Mouse (Mus musculus): ENCODE results near the gene Umad1. TPM values are rescaled to one million over a fixed set of nuclear protein-coding genes. Genes with fewer than 3 reads are reported as not detected.
A peak's percentile ranks its signal among the peaks of the same experiment; 100 is the strongest.

Gene Umad1
- total RNA-seq, 2 experiments from 2014 or later: 10.1 to 11.5 TPM

DNA sequence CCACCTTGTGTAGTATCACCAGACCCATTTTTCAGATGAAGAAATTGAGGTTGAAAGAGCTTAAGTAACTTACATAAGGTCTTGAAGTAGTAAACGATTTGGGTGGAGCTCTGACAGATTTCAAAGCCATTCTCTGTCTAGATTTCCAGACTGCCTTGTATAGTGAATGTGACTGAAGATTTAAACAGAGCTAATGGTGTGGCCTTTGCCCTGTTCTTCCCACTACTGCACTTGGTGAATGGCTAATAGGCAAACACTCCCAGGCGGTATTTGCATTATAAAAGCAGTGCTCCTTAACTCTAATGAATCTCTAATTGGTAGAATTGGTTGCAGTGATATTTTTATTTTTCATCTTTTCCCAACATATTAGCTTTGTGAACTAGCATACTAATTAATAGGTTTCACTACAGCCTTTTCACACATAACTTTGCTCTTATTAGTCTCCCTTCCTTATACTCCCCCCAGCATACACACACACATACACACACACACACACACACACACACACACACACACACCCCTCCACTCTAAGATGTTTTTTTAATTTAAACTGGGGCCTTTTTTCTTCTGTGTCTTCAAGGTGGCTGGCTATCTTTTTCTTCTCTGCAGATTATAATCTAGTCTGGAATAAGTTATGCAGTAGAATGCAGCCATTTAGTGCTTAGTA, 109.2 kb downstream of the Umad1 start:
- no peak for DNase-seq

DNA sequence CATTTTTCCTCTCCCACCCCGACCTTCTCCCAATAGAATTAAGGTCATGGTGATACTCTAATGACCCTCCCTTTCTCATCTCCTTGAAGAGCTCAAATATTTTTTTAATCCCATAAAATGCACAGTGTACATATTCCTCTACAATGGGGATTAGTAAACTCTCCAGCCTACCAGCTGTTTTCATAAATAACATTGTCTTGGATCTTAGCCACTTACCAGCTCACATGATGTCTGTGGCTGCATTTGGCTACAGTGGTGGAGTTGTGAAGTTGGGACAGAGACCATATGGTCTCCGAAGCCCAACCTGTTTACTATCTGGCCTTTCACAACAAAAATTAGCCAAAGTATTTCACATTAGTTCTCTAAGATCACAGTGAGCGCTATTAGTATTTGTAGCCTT, 111.5 kb downstream of the Umad1 start:
- no peak for DNase-seq

DNA sequence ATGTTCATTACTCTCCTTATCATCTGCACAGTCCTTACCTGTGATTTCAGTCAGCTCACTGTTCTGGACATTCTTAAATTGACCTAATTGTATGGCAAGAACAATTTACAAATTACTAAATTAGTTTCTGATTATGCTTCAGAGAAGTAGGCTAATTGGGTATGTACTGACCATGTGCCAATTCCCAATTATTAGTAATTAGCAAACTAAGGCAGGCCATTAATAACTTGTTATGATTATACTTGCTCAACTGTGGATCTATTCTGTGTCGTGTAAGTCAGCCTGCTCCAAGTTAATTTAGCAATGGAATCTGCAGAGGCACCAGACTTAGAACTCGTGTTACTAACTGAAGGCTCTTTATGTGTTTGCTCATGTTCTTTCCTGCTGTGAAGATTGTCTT, 114.0 kb downstream of the Umad1 start:
- DNase-seq: no peak

DNA sequence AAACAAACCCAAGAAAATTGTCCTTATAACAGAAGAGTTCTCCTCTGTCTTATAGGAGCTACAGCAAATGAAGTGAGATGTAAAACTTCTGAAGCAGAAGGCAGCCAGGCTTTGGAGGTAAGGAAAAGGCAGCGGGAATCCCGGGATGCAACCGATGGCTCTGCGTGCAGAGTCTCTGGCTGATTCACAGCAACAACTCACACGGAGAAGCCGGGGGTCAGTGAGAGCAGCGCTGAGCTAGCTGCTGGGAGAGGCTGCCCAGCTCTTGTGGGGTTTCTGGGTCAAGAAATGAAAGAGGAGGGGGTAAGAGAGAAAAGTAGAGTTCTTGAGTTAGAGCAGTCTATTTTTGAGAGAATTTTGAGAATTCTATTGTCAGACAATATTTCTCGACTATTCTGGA, 114.8 kb downstream of the Umad1 start:
- no peak for DNase-seq

DNA sequence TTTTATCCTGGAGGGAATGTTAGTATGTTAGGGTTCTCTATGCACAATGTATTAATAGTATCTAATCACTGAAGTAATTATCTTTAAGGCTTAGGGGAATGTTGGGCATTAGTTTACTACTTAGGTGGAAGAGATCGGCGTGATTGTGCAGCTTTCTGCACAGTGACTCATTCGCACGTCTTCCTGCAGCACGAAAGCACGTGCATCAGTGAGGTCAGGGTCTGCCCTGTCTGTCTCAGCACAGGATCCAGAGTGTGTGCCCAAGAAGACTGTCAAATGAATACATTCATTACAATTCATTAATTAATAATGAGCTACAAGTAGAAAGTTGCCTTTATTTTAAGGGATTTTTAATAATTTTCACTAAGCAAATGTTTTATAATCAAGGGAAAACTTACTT, 115.2 kb downstream of the Umad1 start:
- peak; percentile 18 for DNase-seq

DNA sequence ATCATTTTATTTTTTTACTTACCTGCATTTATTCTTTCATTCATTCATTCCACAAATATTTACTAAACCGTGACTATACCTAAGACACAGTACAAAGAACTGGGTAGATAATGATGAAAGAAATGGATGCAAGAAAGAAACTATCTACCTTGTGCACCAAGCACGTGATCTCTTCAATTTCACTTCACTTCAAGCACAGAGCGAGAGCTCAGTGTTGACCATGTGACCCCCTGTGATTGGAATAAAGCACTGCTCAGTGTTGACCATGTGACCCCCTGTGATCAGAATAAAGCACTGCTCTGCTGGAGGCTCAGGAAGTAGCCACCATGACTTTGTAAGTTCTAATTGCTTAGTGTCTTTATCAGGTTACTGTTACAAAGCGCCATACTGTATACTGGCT, 115.6 kb downstream of the Umad1 start:
- DNase-seq: no peak

DNA sequence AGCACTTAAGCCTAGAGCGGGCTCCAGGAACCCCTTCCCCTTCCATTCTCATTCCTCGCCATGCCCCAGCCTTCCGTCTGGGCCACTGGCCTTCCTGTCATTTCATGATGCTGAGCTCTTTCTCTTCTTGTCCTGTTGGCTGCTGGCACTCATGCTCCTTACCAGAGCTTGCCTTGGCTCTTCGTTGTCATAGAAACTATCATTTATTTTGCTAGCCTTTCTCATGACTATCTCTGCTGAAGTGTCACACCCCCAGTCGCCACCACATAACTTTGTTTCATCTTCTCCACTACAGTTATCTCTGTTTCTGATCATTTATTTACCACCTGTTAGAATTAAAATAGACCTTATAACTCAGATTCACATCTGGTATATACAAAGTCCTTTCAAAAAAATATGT, 117.3 kb downstream of the Umad1 start:
- no peak for DNase-seq

DNA sequence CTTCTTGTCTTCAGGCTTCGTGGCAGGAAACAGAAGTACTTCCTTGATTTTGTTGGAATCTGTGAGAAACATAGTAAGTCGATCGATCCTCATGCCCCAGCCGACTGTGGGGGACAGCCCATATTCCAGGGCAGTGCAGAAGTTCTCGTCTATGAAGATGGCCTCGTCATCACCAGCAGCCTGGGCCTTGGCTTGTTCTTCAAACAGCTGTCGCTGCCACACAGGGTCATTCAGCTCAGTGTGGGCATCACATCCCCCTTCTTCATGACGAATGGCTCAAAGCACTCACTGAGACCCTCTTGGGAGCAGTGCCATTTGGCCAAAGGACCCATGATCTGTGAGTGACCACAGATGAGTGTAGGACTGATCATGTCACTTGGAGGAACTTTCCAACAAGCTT, 118.6 kb downstream of the Umad1 start:
- no peak for DNase-seq

DNA sequence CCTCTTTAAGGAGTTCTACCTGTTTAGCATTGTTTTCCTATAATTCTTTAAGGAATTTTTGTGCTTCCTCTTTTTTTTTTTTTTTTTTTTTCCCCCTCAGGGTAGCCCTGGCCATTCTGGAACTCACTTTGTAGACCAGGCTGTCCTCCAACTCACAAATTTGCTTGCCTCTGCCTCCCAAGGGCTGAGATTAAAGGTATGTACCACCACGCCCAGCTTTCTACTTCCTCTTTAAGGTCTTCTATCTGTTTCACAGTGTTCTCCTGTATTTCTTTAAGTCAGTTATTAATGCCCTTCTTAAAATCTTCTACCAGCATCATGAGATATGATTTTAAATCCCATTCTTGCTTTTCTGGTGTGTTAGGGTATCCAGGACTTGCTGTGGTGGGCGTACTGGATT, 130.2 kb downstream of the Umad1 start:
- no peak for DNase-seq

DNA sequence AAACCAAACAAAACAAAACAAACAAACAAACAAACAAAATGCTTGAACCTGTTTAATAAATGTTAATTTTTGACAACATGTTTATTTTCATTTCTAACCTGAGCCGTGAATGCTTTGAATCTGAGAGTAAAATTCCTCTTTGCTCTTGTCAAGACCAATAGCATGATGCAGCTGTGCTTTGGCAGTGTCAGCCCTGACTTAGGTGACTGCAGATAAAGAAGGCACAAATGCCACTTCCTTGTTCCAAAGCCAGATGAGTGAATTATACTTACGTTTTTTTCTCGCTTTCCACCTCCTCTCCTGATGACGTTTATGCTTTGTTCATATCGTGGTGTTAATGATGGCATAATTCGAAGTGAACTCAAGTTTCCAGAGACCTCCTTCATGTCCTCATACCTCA, 131.2 kb downstream of the Umad1 start:
- DNase-seq: no peak

DNA sequence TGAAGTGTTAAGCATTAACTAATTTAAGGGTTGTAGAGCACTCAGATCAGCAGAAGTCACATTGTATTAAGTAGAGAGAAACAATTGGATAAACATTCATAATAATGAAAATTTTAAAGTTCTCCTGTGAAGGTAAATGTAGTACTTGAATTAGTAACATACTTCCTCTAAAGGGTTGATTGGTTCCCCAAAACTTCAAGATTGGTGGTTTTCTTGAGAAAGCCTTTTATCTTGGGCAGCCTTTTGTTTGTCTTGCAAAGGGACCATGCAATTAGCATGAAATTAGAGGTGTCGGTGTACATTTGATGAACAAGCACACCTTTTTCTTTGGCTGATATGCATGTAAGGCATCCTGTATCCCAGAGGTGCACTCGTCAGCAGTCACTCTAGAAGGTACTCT, 131.8 kb downstream of the Umad1 start:
- no peak for DNase-seq

DNA sequence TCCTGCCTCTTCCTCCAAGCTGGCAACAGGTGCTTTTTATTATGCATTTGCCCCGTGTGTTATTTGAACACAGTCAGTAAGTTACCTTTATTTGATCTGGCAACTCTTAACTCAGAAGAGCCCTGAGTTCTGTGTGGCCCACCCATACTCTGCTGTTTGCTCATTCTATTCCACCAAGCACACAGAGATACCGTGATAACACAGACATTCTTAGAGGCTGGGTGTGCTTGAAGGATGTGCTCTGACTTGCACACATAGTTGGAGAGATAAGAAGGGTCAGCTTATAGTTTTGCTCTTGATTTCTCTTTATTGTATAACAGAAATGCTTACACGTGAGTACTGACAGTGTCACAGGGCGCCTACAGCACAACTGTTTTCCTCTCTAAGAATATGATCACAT, 133.9 kb downstream of the Umad1 start:
- DNase-seq: no peak

DNA sequence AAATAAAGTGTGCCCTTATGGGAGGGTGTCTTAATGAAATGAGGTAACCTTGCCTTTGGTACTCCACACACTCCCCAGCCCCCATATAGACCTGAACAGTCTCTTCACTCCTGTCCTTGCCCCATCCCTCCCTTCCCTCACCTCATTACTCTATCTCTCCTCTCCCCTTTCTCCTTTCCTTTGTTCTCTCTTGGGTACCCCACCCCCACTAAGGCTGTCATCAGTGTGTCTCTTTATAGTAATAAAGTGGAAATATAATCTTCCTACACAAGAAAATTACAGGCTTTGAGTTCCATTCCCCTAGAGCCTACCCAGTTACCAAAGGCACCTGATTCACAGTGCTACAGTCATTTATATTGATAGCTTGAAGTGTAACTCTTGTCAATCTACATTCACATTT, 135.0 kb downstream of the Umad1 start:
- DNase-seq: no peak

DNA sequence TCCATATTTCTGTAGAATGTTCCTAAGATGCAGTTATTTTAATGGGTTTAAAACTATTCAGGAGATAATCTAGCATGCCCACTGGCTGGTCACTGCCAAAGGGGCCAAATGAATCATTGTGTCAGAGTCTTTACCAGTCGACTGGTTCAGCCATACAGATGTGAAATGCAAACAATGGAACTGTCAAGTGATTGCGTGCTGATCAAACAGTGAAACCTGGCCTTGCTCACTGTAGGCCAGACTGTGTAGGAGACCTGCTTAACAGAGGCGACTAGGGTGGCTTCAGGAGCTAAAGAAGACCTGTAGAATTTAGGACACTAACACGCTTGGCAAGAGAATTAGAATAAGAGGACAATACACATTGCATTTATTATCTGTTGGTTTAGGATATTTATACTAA, 136.0 kb downstream of the Umad1 start:
- DNase-seq: no peak

DNA sequence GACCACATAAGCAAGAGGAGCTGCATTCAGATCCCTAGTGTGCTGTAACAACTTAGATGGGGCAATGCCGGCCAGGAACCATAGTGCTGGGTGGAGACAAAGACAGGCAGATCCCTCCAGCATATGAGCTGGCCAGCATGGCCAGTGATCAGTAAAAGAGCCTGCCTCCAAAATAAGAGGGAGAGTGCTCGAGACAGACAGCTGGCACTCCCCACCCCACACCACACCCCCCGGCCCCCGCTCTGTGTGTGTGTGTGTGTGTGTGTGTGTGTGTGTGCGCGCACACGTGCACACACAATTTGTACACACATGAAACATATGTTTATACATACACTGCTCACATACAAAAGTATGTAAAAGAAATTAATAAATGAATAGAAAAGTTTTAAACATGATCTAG, 138.2 kb downstream of the Umad1 start:
- DNase-seq: no peak

DNA sequence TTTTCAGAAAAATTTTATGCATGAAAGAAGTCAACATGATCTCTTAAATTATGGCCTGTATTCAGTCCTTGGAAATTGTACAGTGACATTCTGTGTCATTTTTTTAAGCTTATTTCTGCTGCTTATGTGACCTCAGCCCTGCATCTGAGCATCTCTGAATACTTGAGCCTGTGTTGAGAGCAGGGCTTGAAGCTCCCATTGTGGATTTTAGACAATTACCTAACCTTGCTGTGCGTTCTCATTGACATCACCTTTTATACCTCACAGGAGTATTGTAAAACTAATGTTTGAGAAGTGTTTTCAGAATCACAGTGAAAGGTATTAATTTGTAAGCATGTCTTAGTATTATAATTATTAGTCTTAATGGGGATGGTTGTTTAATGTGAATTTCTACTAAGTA, 140.6 kb downstream of the Umad1 start:
- no peak for DNase-seq

DNA sequence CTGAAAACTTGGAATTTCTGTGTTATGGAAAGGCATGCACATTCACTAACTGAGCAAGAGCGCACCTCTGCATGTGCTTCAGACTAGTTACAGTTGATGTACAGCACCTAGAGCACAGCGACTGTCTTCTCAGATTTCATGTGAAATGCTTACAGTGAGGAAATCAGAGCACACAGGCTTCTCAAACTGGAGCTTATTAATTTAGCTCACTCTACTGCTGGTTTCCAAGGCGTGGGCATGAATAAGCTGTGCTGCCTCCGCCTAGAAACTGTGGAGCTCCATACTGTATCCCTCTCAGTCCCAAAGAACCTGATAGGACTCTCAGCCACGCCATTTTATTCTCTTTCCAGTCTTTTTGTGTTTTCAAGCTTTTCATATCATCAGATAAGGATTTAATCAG, 144.0 kb downstream of the Umad1 start:
- DNase-seq: no peak

DNA sequence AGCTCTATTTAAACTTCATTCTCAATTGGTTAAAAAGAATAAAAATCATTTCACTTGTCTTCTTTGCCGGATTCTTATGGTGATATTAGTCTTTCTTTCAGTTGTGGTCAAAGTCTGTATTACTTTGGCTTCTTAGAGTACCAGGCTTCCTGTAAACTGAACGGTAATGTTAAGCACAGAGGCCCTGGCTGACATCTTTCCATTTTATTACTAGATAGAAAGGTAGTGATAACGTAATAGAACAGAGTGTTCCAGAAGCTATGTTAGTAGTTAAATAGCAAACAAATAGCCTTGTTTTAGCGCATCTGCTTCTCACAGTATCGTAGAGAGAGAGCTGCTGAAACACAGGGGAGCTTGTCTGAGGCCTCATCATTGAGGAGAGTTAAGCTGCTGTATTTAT, 146.8 kb downstream of the Umad1 start:
- DNase-seq: no peak

DNA sequence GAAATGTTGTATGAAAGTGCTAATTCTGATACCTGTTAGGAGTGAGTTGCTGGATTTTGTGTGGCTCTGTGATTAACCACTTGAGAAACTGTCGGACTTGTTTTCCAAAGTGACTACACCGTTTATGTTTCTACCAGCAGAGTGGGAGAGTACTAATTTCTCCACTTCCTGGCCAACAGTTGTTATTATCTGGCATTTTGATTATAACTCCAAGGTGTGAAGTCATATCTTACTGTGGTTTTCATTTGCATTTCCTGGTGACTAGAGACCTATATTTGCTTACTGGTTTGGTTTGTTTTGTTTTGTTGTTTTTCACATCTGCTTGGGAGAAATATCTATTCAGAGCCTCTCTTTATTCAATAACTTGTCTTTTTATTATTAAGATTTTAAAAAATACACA, 149.2 kb downstream of the Umad1 start:
- no peak for DNase-seq

DNA sequence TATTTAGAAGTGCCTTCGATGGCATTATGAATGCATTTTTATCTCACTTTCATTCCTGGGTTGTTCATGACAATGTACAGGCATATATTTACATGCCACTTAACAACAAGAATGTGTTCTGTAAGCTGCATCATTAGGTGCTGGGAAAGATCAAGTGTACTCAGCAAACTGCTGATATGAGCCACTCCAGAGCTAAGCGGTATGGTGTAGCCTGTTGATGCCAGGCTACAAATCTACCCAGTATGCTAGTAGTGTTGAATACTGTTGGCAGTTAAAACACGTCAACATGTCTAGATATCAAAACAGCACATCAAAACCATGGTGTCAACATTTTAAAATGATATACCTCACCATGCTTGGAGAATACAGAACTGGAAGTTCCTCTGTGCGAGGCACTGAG, 150.8 kb downstream of the Umad1 start:
- DNase-seq: no peak

DNA sequence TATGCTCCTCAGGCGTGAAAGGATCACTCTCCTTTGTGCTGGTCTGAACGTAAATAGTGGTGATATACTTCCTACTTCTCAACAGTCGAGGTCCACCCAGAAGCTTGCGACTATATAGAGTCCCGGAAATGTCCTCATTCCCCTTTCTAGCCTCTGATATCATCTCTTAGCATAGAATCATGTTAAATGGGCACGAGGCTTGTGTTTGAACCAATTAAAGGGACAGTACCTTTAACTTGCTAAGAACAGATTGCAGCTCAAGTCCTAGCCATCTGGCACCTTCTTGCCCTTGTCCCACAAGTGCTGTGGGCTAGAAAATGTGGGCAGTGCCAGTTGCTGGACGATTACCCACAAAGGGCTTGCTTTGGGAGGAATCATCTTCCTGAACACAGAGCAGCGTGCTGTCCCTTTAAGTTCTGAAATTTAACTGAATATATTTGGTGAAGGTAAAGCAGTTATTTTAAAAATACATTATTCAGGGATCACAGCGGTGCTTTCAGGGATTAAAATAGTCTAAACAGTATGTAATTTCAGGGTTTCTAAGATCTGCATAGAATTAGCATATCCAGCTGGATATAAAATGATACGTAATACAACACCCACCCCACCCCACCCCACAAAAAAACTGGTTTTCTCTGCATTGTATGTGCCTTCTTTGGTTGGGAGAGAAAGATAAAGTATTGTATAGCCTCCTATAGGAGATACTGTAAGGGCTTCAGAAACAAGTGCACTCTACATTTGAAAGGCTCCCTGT, 153.9 kb downstream of the Umad1 start:
- no peak for DNase-seq

DNA sequence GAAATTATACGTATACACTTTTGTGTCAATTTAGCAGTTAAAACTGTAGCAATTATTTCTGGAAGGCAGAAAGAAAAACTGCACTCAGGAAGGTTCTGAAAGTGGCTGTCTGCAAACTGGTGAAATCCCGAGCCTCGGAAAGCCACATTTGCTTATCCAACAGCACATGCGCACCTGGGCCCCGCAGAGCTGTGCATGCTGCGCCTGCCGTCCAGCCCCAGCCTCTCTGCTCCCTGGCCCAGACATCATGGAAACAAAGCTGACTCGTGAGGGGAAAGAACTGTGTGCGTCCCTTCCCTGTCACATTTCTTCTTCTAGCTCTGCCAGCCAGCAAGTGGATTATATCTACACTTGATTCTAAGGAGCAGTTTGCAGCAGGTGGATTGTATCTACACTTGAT, 154.9 kb downstream of the Umad1 start:
- DNase-seq: no peak

DNA sequence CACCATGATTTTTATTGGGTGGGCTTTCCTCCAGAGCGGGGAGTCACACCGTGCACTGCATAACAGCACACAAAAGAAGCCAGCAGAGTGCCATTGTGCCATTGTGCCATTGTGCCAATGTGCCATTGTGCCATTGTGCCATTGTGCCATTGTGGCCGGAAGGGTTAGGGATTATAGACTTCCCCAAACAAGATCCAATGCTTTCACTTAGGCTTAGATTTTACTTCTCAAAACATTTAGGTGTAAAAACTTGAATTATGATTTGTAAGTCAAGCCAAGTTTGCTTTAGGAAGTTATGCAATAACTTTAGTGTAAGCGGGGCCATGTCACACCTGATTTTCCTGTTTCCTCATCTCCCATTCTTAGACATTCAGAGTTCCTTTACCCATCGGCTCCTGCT, 156.7 kb downstream of the Umad1 start:
- DNase-seq: no peak

DNA sequence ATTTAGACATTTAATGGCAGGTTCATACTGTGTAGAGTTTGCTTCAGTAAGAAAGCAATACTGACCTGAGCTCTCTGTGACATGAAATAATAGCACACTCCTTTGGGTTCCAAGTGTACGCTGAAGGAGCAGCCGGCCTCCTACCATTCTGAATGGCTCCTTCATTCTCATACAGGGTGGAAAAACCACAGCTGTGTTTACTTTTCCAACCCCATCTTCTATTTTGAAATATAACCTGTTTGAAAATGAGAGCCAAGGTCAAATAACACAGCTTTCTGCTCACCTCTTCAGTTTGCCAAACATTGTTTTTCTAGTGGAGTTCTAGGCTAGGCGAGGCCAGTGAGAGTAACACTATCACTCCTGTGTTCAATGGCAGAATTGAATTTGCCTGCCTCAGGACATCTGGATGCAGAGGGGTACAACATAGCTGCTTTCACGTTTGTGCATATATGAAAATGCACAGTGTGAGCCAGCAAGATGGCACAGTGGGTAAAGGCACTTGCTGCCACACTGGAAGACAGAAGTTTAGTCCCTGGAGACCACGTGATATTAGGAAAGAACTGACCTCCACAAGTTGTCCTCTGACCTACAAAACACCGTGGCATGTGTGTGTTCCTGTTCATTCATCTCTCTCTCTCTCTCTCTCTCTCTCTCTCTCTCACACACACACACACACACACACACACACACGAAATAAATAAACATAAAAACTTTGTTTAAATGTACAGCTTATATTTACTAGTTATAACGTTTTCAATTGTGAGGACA, 157.9 kb downstream of the Umad1 start:
- peak; percentile 17 for DNase-seq
